Mouse (Mus musculus) embryonic facial prominence, embryonic 12.5 days (tissue): Measurements from ENCODE around the gene Pptc7. TPM values are rescaled to one million over a fixed set of nuclear protein-coding genes. Genes with fewer than 3 reads are reported as not detected.

Experiments used
- ATAC-seq: fragments of 200-750 bp; cut with Nextera tagmentation; 2 replicates; pipeline ENCODE4 v1.8.0; 2017; ENCODE audit not compliant: insufficient number of reproducible peaks, insufficient read depth, low FRiP score, low TSS enrichment
- H3K27ac ChIP-seq: fragments of 300-500 bp; sonication (generic); 2 replicates; pipeline ENCODE4 v1.5.1; 2016; ENCODE audit warnings: mild to moderate bottlenecking
- H3K27me3 ChIP-seq: fragments of 300-500 bp; sonication (generic); 2 replicates; pipeline ENCODE4 v1.6.1; 2016; ENCODE audit warnings: mild to moderate bottlenecking, moderate library complexity
- H3K36me3 ChIP-seq: fragments of 300-500 bp; sonication (generic); 2 replicates; pipeline ENCODE4 v1.6.1; 2016; ENCODE audit warnings: mild to moderate bottlenecking
- H3K4me1 ChIP-seq: fragments of 300-500 bp; sonication (generic); 2 replicates; pipeline ENCODE4 v1.6.1; 2016
- H3K4me2 ChIP-seq: fragments of 300-500 bp; sonication (generic); replicated peaks from 2 replicates; pipeline ENCODE4 v1.6.1; 2016; ENCODE audit warnings: mild to moderate bottlenecking, moderate library complexity
- H3K4me3 ChIP-seq: fragments of 300-500 bp; sonication (generic); 2 replicates; pipeline ENCODE4 v1.5.1; 2016; ENCODE audit warnings: mild to moderate bottlenecking
- H3K9ac ChIP-seq: fragments of 300-500 bp; sonication (generic); 2 replicates; pipeline ENCODE4 v1.6.1; 2016; ENCODE audit warnings: mild to moderate bottlenecking, moderate library complexity
- H3K9me3 ChIP-seq: fragments of 300-500 bp; sonication (generic); 2 replicates; pipeline ENCODE4 v1.6.1; 2016; ENCODE audit warnings: mild to moderate bottlenecking, moderate library complexity
- WGBS: fragments of 180-500 bp; shearing (Covaris S2); methylation state at CpG from one replicate; pipeline ENCODE4 v1.1.7; 2016; 5-methylcytosine and 5-hydroxymethylcytosine counted together
- polyA plus RNA-seq: library from polyadenylated mRNA; unstranded; fragments of >200 nt; fragmentation: Nextera tagmentation; extraction: Ambion mirVana; gene quantifications from 2 replicates; pipeline ENCODE4 v1.2.1, GENCODE M21; 2016

Gene Pptc7
- polyA plus RNA-seq, 1 experiment from 2014 or later = 11.9 TPM

DNA sequence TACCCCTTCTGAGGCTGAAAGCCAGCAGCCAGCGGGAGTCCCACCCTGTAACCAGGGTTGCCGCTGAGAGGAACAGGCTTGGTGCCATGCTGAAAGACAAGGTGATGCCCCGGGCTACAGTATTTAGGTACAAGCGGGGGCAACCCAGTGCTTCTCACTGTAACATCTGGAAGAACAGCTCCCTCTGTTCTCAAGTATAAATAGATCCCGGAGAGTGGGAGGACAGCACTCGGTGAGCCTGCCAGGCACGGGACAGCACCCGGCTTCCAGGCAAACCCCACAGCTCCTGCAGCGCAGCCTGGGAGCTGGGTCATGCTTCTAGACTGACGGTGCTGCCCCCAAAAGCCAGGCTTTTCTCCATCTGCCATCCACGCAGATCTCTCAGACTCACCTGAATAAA, 36.6 kb upstream of the Pptc7 start:
- H3K9me3 ChIP-seq = no peaks in the 10 kb centered on the region
- H3K36me3 ChIP-seq = peaks cover 28% of the 10 kb centered on the region
- H3K27ac ChIP-seq = no peak overlapping the region
- no peak overlapping the region for H3K9ac ChIP-seq
- ATAC-seq = no peak
- 83% methylated on average over 11 of the region's 11 CpGs for WGBS
- no peak overlapping the region for H3K4me2 ChIP-seq
- H3K4me1 ChIP-seq = no peaks in the 10 kb centered on the region
- H3K27me3 ChIP-seq = no peaks in the 10 kb centered on the region
- H3K4me3 ChIP-seq = no peak overlapping the region

DNA sequence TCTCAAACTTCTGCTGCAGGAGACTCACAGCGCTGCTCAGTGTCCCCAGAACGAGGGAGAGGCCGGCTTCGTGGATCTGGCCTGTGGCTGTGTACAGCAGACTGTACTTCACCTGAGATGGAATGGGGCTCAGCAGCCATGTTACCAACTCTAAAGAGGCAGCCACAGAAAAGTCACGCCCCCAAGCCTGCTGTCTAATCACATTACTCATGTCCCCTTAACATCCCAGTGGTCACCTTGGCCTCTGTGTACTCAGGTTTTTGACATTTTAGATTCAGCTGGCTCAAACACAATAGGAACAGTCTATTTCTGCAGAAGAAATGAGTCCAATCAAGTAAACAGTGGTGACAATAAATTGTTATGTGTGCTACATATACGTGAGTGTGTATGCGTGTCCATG, 36.2 kb upstream of the Pptc7 start:
- Histone ChIP-seq H3K9me3 (no peaks in the 10 kb centered on the region), H3K4me1 (no peaks in the 10 kb centered on the region), H3K27ac (no peak overlapping the region), H3K36me3 (peaks cover 32% of the 10 kb centered on the region), H3K4me3 (no peak overlapping the region), H3K27me3 (no peaks in the 10 kb centered on the region), H3K9ac (no peak overlapping the region), H3K4me2 (no peak overlapping the region)
- WGBS = 91% methylated on average over 7 of the region's 7 CpGs
- no peak for ATAC-seq

DNA sequence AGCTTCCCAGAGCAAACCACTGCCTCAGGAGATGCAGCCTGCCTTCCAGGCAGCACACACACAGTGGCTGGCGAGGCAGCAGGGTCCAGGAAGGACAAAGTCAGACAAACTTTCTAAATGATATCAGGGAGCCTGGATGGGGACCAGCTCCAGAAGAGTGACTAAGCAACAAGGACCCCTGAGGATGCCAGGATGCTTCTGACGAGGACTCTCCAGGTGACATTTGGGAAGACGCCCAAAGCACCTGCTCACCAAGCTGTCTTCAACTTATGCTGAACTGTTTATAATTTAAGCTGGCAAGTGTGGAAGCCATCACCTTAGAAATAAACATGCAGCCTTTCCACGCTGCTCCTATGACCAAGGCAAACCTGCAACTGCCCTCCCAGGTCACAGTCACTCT, 34.9 kb upstream of the Pptc7 start:
- Histone ChIP-seq H3K4me2 (no peak overlapping the region), H3K9ac (no peak overlapping the region), H3K9me3 (no peaks in the 10 kb centered on the region), H3K27ac (no peak overlapping the region), H3K36me3 (peaks cover 32% of the 10 kb centered on the region), H3K4me1 (no peaks in the 10 kb centered on the region), H3K27me3 (no peaks in the 10 kb centered on the region), H3K4me3 (no peak overlapping the region)
- 82% methylated on average over 4 of the region's 4 CpGs for WGBS
- no peak for ATAC-seq

DNA sequence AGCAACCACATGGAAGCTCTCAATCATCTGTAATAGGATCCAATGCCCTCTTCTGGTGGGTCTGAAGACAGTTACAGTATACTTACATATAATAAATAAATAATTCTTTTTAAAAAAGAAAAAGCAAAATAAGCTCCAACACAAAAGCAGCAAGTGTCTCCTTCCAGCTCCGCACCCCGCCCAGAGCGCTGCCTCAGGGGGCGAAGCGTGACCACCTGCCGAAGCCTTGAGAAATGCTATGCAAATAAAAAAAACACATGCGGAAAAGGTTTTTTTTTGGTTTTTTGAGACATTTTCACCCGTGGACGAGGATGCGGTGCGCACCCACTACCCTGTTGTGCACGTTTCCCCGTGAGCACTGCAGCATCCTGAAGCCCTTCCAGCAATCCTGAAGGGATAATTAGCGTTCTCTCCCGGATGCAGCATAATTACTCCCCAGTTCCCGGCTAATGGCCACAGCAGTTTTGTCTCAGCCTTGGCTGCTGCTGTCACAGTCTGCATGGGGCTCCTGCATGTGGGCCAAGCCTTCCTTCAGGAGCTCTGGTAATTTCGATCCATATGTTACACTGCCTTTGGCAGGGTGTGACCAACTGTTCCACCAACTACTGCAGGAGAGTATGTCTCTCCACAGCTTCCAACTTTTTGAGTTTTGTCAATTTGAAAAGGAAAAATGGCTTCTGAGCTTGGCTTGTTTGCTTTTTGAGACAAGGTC, 32.1 kb upstream of the Pptc7 start:
- Histone ChIP-seq H3K4me2 (no peak overlapping the region), H3K4me1 (no peaks in the 10 kb centered on the region), H3K36me3 (peaks cover 57% of the 10 kb centered on the region), H3K9ac (no peak overlapping the region), H3K27me3 (no peaks in the 10 kb centered on the region), H3K4me3 (no peak overlapping the region), H3K27ac (no peak overlapping the region), H3K9me3 (no peaks in the 10 kb centered on the region)
- 74% methylated on average over 17 of the region's 17 CpGs for WGBS
- ATAC-seq = no peak

- Histone ChIP-seq H3K4me1 (peaks cover 3% of the 10 kb centered on the region; the same call in 1 of the 2 replicates), H3K4me3 (no peak overlapping the region), H3K9me3 (no peaks in the 10 kb centered on the region), H3K27ac (no peak overlapping the region), H3K27me3 (no peaks in the 10 kb centered on the region), H3K4me2 (no peak overlapping the region), H3K36me3 (peaks cover 38% of the 10 kb centered on the region), H3K9ac (no peak overlapping the region)
- ATAC-seq = no peak
- 78% methylated on average over 6 of the region's 6 CpGs for WGBS
These were observed 26.0 kb upstream of the Pptc7 start for GRCm38 (mm10) chr5:122258027-122258741.

DNA sequence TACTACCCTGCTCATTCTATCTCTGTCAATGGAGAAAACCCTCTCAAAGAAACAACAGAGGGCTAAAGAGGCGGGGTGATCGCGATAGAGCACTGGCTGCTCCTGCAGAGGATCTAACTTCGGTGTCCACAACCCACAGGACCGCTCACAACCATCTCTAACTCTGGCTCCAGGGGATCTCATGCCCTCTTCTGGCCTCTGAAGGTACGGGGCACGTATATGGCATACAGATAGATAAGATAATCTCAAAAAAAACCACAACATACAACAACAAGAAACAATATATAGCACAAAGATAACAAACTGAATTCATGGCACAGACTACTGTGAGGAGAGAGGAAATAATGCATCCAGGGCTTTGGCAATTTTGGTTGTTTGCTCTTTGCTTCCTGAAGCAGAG, 22.1 kb upstream of the Pptc7 start:
- Histone ChIP-seq H3K9ac (no peak overlapping the region), H3K4me1 (peaks cover 8% of the 10 kb centered on the region), H3K4me2 (no peak overlapping the region), H3K36me3 (peaks cover 13% of the 10 kb centered on the region), H3K4me3 (no peak overlapping the region), H3K27ac (no peak overlapping the region), H3K27me3 (no peaks in the 10 kb centered on the region), H3K9me3 (no peaks in the 10 kb centered on the region)
- no peak for ATAC-seq
- WGBS = 54% methylated on average over 7 of the region's 7 CpGs

DNA sequence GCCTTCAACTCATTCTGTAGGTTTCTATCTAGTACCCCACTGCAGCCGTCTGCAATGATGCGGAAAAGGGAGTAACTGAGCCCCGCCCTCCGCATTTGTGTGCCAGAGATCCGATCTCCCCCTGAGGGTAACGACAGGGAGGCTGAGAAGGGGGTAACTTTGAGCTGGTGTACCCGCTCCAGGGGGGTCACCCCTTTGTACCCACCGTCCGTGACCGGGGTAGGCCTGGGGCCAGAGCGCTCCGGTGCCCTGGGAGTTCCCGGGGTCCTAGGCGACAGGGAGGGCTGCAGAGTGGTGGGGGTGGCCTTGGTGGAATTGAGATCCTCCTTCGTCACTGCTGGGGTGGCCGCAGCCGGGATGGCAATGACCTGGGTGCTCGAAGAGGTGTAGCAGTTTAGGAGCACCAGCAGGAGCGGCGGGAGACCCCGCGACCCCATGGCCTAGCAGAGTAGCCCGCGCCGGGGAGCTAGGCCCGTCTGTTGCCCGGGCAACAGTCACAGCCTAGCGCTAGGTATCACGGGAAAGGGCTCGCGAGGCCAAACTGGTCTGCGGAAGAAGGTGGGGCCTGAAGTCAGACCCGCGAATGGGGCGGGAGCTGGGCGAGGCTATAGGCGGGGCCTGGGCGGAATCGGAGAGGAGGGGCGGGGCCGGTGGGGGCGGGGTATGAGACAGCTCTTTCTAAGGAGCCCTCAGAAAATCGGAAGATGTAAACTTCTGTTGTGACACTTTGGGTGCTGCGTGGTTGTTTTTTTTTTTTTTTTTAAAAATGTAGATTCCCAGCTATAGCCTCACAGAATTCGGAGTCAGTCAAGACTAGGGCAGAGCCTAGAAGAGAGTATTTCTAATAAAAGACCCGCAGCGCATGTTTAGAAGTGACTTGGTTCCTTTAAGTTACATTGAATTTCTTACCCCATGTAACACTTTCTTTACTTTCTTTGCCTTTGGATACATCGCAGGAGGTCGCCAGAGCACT, 19.9 kb upstream of the Pptc7 start, which contains the start of gene Tctn1:
TSS of gene Tctn1 (minus strand) at position 528 of the 973 bp plus-strand sequence.
- H3K36me3 ChIP-seq = peaks cover 1% of the 10 kb centered on the region; the same call in 1 of the 2 replicates
- H3K27ac ChIP-seq = peak within 1 kb of the TSS; percentile 63
- H3K4me3 ChIP-seq = peak within 1 kb of the TSS; percentile 83
- peaks cover 8% of the 10 kb centered on the region for H3K4me1 ChIP-seq
- peak within 1 kb of the TSS; percentile 79 for H3K4me2 ChIP-seq
- no peaks in the 10 kb centered on the region for H3K9me3 ChIP-seq
- H3K27me3 ChIP-seq = no peaks in the 10 kb centered on the region
- peak; percentile 96 for ATAC-seq
- 1% methylated on average over 49 of the region's 49 CpGs for WGBS
- H3K9ac ChIP-seq = peak within 1 kb of the TSS; percentile 79

DNA sequence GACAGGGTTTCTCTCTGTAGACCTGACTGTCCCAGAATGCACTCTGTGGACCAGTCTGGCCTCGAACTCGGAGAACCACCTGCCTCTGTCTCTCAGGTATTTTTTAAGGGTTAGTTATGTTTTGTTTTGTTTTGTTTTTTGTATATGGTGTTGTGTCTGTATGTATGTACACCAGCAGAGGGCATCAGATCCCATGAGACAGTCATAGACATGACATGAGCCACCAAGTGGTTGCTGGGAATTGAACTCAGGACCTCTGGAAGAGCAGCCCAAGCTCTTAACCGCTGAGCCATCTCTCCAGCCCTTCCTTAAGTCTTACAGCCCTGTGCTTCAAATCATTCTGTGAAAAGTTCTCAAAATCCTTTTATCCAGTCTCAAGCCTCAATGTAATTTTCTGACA, 19.0 kb upstream of the Pptc7 start:
- Histone ChIP-seq H3K36me3 (no peaks in the 10 kb centered on the region), H3K4me3 (no peak overlapping the region), H3K9me3 (no peaks in the 10 kb centered on the region), H3K4me2 (peak overlapping the region; percentile 79), H3K9ac (no peak overlapping the region), H3K4me1 (peaks cover 8% of the 10 kb centered on the region), H3K27me3 (no peaks in the 10 kb centered on the region), H3K27ac (no peak overlapping the region)
- 75% methylated on average over 3 of the region's 3 CpGs for WGBS
- no peak for ATAC-seq

DNA sequence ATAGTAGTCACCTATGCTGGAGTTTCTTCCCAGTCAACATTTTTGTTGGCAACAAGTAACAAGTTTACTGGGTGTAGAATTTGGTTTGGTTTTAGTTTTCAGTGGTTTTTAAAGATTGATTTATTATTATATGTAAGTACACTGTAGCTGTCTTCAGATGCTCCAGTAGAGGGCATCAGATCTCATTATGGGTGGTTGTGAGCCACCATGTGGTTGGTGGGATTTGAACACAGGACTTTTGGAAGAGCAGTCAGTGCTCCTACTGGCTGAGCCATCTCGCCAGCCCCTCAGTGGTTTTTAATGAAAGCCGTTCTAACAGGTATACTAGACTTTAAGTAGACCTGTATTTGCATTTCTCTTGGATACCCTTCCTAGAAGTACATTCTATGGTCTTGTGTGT, 18.2 kb upstream of the Pptc7 start:
- no peak overlapping the region for H3K9ac ChIP-seq
- no peak overlapping the region for H3K4me3 ChIP-seq
- H3K36me3 ChIP-seq = no peaks in the 10 kb centered on the region
- no peak overlapping the region for H3K27ac ChIP-seq
- no peak overlapping the region for H3K4me2 ChIP-seq
- ATAC-seq = no peak
- no peaks in the 10 kb centered on the region for H3K27me3 ChIP-seq
- H3K9me3 ChIP-seq = no peaks in the 10 kb centered on the region
- H3K4me1 ChIP-seq = peaks cover 8% of the 10 kb centered on the region
- 92% methylated on average over 2 of the region's 2 CpGs for WGBS

DNA sequence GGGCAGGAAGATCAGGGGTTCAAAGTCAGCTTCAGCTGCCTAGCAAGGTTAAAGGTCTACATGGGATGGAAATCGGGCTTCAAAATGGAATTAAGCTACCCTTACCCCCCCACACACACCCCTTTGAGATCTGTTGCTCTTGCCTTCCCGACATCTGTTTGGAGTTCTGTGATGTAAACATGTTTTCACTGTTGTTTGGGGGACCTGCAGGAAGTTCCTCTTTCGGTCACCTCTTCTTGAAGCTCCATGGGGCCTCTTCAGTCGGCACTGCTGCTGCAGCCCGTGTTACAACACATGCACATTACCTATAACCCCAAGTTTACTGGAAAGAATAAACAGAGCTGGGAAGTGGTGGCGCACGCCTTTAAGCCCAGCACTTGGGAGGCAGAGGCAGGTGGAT, 17.0 kb upstream of the Pptc7 start:
- H3K27me3 ChIP-seq = no peaks in the 10 kb centered on the region
- peaks cover 8% of the 10 kb centered on the region for H3K4me1 ChIP-seq
- no peak overlapping the region for H3K27ac ChIP-seq
- no peak overlapping the region for H3K4me3 ChIP-seq
- H3K4me2 ChIP-seq = no peak overlapping the region
- H3K9ac ChIP-seq = no peak overlapping the region
- no peaks in the 10 kb centered on the region for H3K36me3 ChIP-seq
- ATAC-seq = no peak
- no peaks in the 10 kb centered on the region for H3K9me3 ChIP-seq
- 66% methylated on average over 7 of the region's 7 CpGs for WGBS

DNA sequence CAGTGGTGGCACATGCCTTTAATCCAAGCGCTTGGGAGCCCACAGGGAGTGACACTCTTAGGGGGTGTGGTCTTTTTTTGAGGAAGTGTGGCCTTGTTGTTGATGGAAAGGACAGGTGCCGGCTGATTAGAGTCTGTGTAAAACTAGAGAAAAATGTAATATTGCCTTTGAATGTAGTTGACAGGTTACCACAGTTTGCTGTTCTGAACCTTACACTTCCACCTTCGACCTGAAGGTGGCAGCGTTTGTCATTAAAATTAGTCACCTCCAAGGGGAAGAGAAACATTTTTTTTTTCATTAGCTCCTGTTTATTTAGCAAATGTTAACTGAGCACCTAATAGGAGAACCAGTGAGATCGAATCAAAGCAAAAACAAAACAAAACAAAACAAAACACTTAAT, 16.3 kb upstream of the Pptc7 start:
- H3K4me2 ChIP-seq = no peak overlapping the region
- no peak for ATAC-seq

More for the DNA sequence above, 16.3 kb upstream of the Pptc7 start:
- Histone ChIP-seq H3K4me3 (no peak overlapping the region), H3K27me3 (no peaks in the 10 kb centered on the region), H3K4me1 (peaks cover 8% of the 10 kb centered on the region), H3K9me3 (no peaks in the 10 kb centered on the region), H3K27ac (no peak overlapping the region), H3K36me3 (no peaks in the 10 kb centered on the region), H3K9ac (no peak overlapping the region)
- 29% methylated on average over 5 of the region's 5 CpGs for WGBS
